Mouse (Mus musculus) activated CD4-positive, CD25-positive, alpha-beta regulatory T cell, adult 9 weeks (primary cell): Measurements from ENCODE around the gene Klk1b21. TPM values are rescaled to one million over a fixed set of nuclear protein-coding genes. Genes with fewer than 3 reads are reported as not detected.

ENCODE experiments used
- polyA plus RNA-seq: library from polyadenylated mRNA; unstranded; fragments of 100-300 nt; shearing (Covaris generic); gene quantifications from one replicate; pipeline ENCODE4 v1.2.1, GENCODE M21; 2017

The Klk1b21 gene
- not detected for polyA plus RNA-seq

DNA sequence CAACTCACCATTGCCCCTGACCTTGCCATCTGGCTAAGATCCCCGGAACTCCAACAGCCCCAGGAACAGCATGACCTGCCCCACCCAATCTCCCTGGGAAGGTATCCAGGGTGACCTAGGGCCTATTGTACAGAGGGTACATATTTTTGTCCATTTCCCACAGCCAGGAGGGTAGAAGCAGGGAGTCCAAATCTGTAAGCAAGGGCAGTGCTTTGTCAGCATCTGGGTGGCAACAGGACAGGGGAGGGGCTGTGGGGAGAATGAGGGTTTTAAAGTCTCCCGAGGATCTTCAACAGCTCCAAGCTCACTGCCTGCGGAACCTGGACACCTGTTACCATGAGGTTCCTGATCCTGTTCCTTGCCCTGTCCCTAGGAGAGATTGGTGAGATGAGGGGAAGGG, at the start of gene Klk1b21:
Klk1b21 (plus strand) TSS at position 301 of the 400 bp plus-strand sequence.

GRCm38 (mm10) chr7:44112373-44112772, 10.2 kb downstream of the Klk1b21 start, which contains the start of gene Klk1b22:
Klk1b22 (plus strand) TSS chr7:44112673.

DNA sequence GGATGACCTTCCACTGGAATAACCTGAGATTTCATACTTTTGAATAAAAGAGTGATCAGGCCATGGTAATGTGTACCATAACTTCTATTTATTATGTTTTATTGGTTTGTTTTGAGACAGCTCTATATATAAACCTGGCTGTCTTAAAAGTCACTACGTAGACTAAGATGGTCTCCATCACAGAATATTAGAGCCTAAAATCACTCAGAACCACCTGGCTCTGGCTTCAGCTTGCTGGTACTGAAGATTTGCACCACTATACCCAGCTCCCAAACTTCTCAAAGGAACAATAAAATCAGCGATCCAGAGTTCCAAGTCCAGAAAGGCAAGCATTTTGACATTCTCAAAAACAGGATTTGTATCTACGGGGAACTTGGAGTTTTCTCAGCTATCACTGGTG, 34.3 kb downstream of the Klk1b21 start, which contains the start of gene Klk1b16:
Klk1b16 (plus strand) TSS at position 301 of the 400 bp plus-strand sequence.

Other genes with a start within 250 kb of the Klk1b21 start
- gene Klk4, start 221.2 kb upstream of the Klk1b21 start, polyA plus RNA-seq: not detected
- gene Klk15, start 168.6 kb upstream of the Klk1b21 start, polyA plus RNA-seq: not detected
- not detected for gene Klk1b8, start 151.7 kb upstream of the Klk1b21 start, polyA plus RNA-seq
- gene Klk1b1, start 135.6 kb upstream of the Klk1b21 start, polyA plus RNA-seq: not detected
- gene Klk1b9, start 126.3 kb upstream of the Klk1b21 start, polyA plus RNA-seq: 0.88 TPM
- not detected for gene Klk1b11, start 106.5 kb upstream of the Klk1b21 start, polyA plus RNA-seq
- not detected for gene Klk1b26, start 90.2 kb upstream of the Klk1b21 start, polyA plus RNA-seq
- 2.5 TPM for gene Klk1b27, start 50.0 kb upstream of the Klk1b21 start, polyA plus RNA-seq
- not detected for gene Klk1b22, start 10.3 kb downstream of the Klk1b21 start, polyA plus RNA-seq
- gene Klk1b16, start 34.4 kb downstream of the Klk1b21 start, polyA plus RNA-seq: not detected
- gene Klk1b24, start 85.9 kb downstream of the Klk1b21 start, polyA plus RNA-seq: not detected
- not detected for gene Klk1b3, start 95.9 kb downstream of the Klk1b21 start, polyA plus RNA-seq
- not detected for gene Klk1b4, start 105.1 kb downstream of the Klk1b21 start, polyA plus RNA-seq
- gene Klk1b5, start 113.6 kb downstream of the Klk1b21 start, polyA plus RNA-seq: not detected
- 1.0 TPM for gene Klk1, start 123.0 kb downstream of the Klk1b21 start, polyA plus RNA-seq
- not detected for gene Gm36864, start 133.8 kb downstream of the Klk1b21 start, polyA plus RNA-seq
- gene 1700028J19Rik, start 144.4 kb downstream of the Klk1b21 start, polyA plus RNA-seq: 2.1 TPM
- 149 TPM for gene 2410002F23Rik, start 144.4 kb downstream of the Klk1b21 start, polyA plus RNA-seq
- not detected for gene Acp4, start 155.1 kb downstream of the Klk1b21 start, polyA plus RNA-seq
- gene Gm15517, start 159.1 kb downstream of the Klk1b21 start, polyA plus RNA-seq: not detected
- gene Clec11a, start 204.6 kb downstream of the Klk1b21 start, polyA plus RNA-seq: 0.43 TPM
- gene Shank1, start 207.9 kb downstream of the Klk1b21 start, polyA plus RNA-seq: 0.15 TPM